ENCODE assay signal across 11 mouse cellular contexts in genomic region chr10:94329962-94330361, GRCm38 (mm10). TPM values are rescaled to one million over a fixed set of nuclear protein-coding genes. Genes with fewer than 3 reads are reported as not detected.
A peak's percentile ranks its signal among the peaks of the same experiment; 100 is the strongest.
DNase-seq lines count a peak whose midpoint lies in the region; ATAC-seq and TF ChIP-seq lines count a peak whose summit lies in the region.
"Had no signal": no experiment of that assay in that cellular context is flagged by ENCODE, and none has a peak within 500 bp of the region (broad histone marks: within the 10 kb centered on the region; RNA-seq: fewer than 3 reads in every experiment).

No protein-coding gene starts in this region.

- H3K4me1 ChIP-seq in forebrain, embryonic 13.5 days: peaks cover 10% of the 10 kb centered on the region
- peaks cover 4% of the 10 kb centered on the region; the same call in 1 of the 2 replicates for H3K4me1 ChIP-seq in forebrain, embryonic 10.5 days
- peaks cover 5% of the 10 kb centered on the region; the same call in 1 of the 2 replicates for H3K4me1 ChIP-seq in lung, embryonic 14.5 days (ENCODE audit: insufficient read depth)
- peaks cover 10% of the 10 kb centered on the region for H3K4me1 ChIP-seq in embryonic facial prominence, embryonic 13.5 days

- no peak overlapping the region for H3K4me2 ChIP-seq in forebrain, embryonic 13.5 days
- H3K4me2 ChIP-seq in lung, embryonic 14.5 days: 0 out of 2 replicates have a peak overlapping the region, but pooled peaks have one; percentile 18
- H3K4me2 ChIP-seq in embryonic facial prominence, embryonic 13.5 days: peak overlapping the region; percentile 14; the same call in 1 of the 2 replicates

- H3K27ac ChIP-seq in forebrain, embryonic 13.5 days: no peak overlapping the region
- no peak overlapping the region for H3K27ac ChIP-seq in forebrain, embryonic 10.5 days
- H3K27ac ChIP-seq in lung, embryonic 14.5 days (ENCODE audit: low read depth): no peak overlapping the region
- H3K27ac ChIP-seq in embryonic facial prominence, embryonic 13.5 days: no peak overlapping the region

- H3K9me3 ChIP-seq in forebrain, embryonic 13.5 days (replicated peaks): no peaks in the 10 kb centered on the region
- no peaks in the 10 kb centered on the region; the same call in 1 of the 2 replicates for H3K9me3 ChIP-seq in forebrain, embryonic 10.5 days
- no peaks in the 10 kb centered on the region for H3K9me3 ChIP-seq in lung, embryonic 14.5 days (ENCODE audit: low read depth, low read length)
- no peaks in the 10 kb centered on the region for H3K9me3 ChIP-seq in embryonic facial prominence, embryonic 13.5 days

- no peak for TF ChIP-seq CTCF in lung, embryonic 14.5 days (IDR thresholded peaks at IDR 0.05; ENCODE audit: low read depth)

- H3K4me3 ChIP-seq in forebrain, embryonic 13.5 days: no peak overlapping the region
- H3K4me3 ChIP-seq in forebrain, embryonic 10.5 days: no peak overlapping the region
- no peak overlapping the region for H3K4me3 ChIP-seq in lung, embryonic 14.5 days (ENCODE audit: low read depth, low read length)
- H3K4me3 ChIP-seq in embryonic facial prominence, embryonic 13.5 days: no peak overlapping the region
- H3K4me3 ChIP-seq: erythroblast, embryonic 14.5 days had no signal

- WGBS in forebrain, embryonic 13.5 days: 30% methylated on average over 5 of the region's 5 CpGs
- 74% methylated on average over 5 of the region's 5 CpGs for WGBS in forebrain, embryonic 10.5 days
- 25% methylated on average over 5 of the region's 5 CpGs for WGBS in lung, embryonic 14.5 days
- 26% methylated on average over 5 of the region's 5 CpGs for WGBS in embryonic facial prominence, embryonic 13.5 days

- H3K9ac ChIP-seq in forebrain, embryonic 13.5 days: no peak overlapping the region
- H3K9ac ChIP-seq in lung, embryonic 14.5 days: no peak overlapping the region
- no peak overlapping the region for H3K9ac ChIP-seq in embryonic facial prominence, embryonic 13.5 days

- DNase-seq in forebrain, embryonic 10.5 days (ENCODE audit: extremely low spot score, low spot score): no peak
- DNase-seq in lung, embryonic 14.5 days: peak; percentile 82
- DNase-seq in lung, postnatal 25 days (ENCODE audit: low spot score): no peak
- peak; percentile 40 to 48 for DNase-seq in kidney, postnatal 25 days
- no peak for DNase-seq in embryo, embryonic 10.5 days (ENCODE audit: low spot score)
- DNase-seq in layer of hippocampus, adult 9-10 months (ENCODE audit: low spot score): no peak
- DNase-seq: thymus, postnatal 36 days had no signal

- H3K27me3 ChIP-seq in forebrain, embryonic 13.5 days: no peaks in the 10 kb centered on the region
- no peaks in the 10 kb centered on the region for H3K27me3 ChIP-seq in forebrain, embryonic 10.5 days (ENCODE audit: poor library complexity, severe bottlenecking)
- H3K27me3 ChIP-seq in lung, embryonic 14.5 days (ENCODE audit: insufficient read depth, low read length): no peaks in the 10 kb centered on the region
- no peaks in the 10 kb centered on the region for H3K27me3 ChIP-seq in embryonic facial prominence, embryonic 13.5 days

- peak; percentile 65 for ATAC-seq in forebrain, embryonic 13.5 days
- peak; percentile 71; the same call in 1 of the 2 replicates for ATAC-seq in lung, embryonic 14.5 days (ENCODE audit: insufficient read depth)
- ATAC-seq in embryonic facial prominence, embryonic 13.5 days (ENCODE audit: insufficient number of reproducible peaks, insufficient read depth, low FRiP score, low TSS enrichment, low read depth): peak; percentile 59; the same call in 1 of the 2 replicates

- no peaks in the 10 kb centered on the region for H3K36me3 ChIP-seq in forebrain, embryonic 13.5 days (ENCODE audit: poor library complexity, severe bottlenecking)
- H3K36me3 ChIP-seq in forebrain, embryonic 10.5 days (replicated peaks): no peaks in the 10 kb centered on the region
- no peaks in the 10 kb centered on the region for H3K36me3 ChIP-seq in lung, embryonic 14.5 days (ENCODE audit: insufficient read depth)
- H3K36me3 ChIP-seq in embryonic facial prominence, embryonic 13.5 days: no peaks in the 10 kb centered on the region

RNA-seq across cellular contexts. Expression of gene Tmcc3, which starts 18.2 kb away (rescaled TPM):
- polyA plus RNA-seq in forebrain, embryonic 13.5 days (2015; fragmentation: Nextera tagmentation; extraction: Ambion mirVana): 3.7 and 4.8 TPM in 2 replicates
- 2.0 and 2.3 TPM in 2 replicates for polyA plus RNA-seq in forebrain, embryonic 10.5 days (2016; fragmentation: Nextera tagmentation; extraction: Ambion mirVana)
- 5.3 and 5.4 TPM in 2 replicates for polyA plus RNA-seq in lung, embryonic 14.5 days (2014; fragmentation: Nextera tagmentation; extraction: Ambion mirVana)
- 5.9 and 7.9 TPM in 2 replicates for polyA plus RNA-seq in embryonic facial prominence, embryonic 13.5 days (2015; fragmentation: Nextera tagmentation; extraction: Ambion mirVana)

RNA-seq across cellular contexts. Expression of gene Gm4792, which starts 31.5 kb away (rescaled TPM):
- 0.22 TPM in 1 of 2 replicates, not detected in the other for polyA plus RNA-seq in forebrain, embryonic 13.5 days (2015; fragmentation: Nextera tagmentation; extraction: Ambion mirVana)
- polyA plus RNA-seq in forebrain, embryonic 10.5 days (2016; fragmentation: Nextera tagmentation; extraction: Ambion mirVana): 0.19 TPM in 1 of 2 replicates, not detected in the other
- not detected in 2 replicates for polyA plus RNA-seq in lung, embryonic 14.5 days (2014; fragmentation: Nextera tagmentation; extraction: Ambion mirVana)
- polyA plus RNA-seq in embryonic facial prominence, embryonic 13.5 days (2015; fragmentation: Nextera tagmentation; extraction: Ambion mirVana): not detected in 2 replicates
- polyA plus RNA-seq: erythroblast, embryonic 14.5 days; large intestine, adult 2 months had no signal

Comparison
In these comparisons a context has a peak if more than half of its experiments do, and no peak if none do; other contexts are left out.
1. DNase-seq: peak in lung, embryonic 14.5 days (single experiment) and kidney, postnatal 25 days (2 of 2); none in forebrain, embryonic 10.5 days (single experiment), lung, postnatal 25 days (single experiment), embryo, embryonic 10.5 days (single experiment) and layer of hippocampus, adult 9-10 months (single experiment).
2. Peak in every context shown above with its lines, with median percentiles within 50 percentile points of each other: ATAC-seq.